Mouse (Mus musculus) heart, adult 2 months (tissue): ENCODE measurements around the gene Slc50a1. TPM values are rescaled to one million over a fixed set of nuclear protein-coding genes. Genes with fewer than 3 reads are reported as not detected.

Experiments
- DNase-seq, 2 experiments: peaks; one replicate each; pipeline ENCODE4 v3.0.0; 2021
- H3K27ac ChIP-seq: fragments of 200-600 bp; 2 replicates; pipeline ENCODE4 v1.8.1; 2022
- H3K27me3 ChIP-seq: fragments of 200-500 bp; 2 replicates; pipeline ENCODE4 v1.6.1; 2012; ENCODE audit warnings: mild to moderate bottlenecking, low read length, inconsistent platforms, mixed read lengths; ENCODE audit not compliant: control insufficient read depth, insufficient read depth
- H3K36me3 ChIP-seq: fragments of 200-500 bp; 2 replicates; pipeline ENCODE4 v1.6.1; 2012; ENCODE audit warnings: low read length, inconsistent platforms; ENCODE audit not compliant: control insufficient read depth, insufficient read depth
- H3K4me1 ChIP-seq: fragments of 200-500 bp; 2 replicates; pipeline ENCODE4 v1.6.1; 2011; ENCODE audit warnings: low read length; ENCODE audit not compliant: control insufficient read depth, insufficient read depth
- H3K4me3 ChIP-seq: fragments of 200-600 bp; 2 replicates; pipeline ENCODE4 v1.8.1; 2022
- H3K79me2 ChIP-seq: fragments of 200-500 bp; replicated peaks from 2 replicates; pipeline ENCODE4 v1.6.1; 2012; ENCODE audit warnings: mild to moderate bottlenecking, inconsistent platforms, low read length, moderate library complexity, mixed read lengths; ENCODE audit not compliant: control insufficient read depth, insufficient read depth
- H3K9ac ChIP-seq: fragments of 200-500 bp; 2 replicates; pipeline ENCODE4 v1.6.1; 2012; ENCODE audit warnings: low read depth, mild to moderate bottlenecking, control low read depth, inconsistent platforms, low read length, mixed read lengths
- CTCF ChIP-seq: fragments of 200-600 bp; IDR thresholded peaks from 2 replicates; pipeline ENCODE4 v1.8.1; 2022; ENCODE audit warnings: antibody characterized with exemption, mild to moderate bottlenecking, moderate library complexity
- EP300 ChIP-seq: fragments of 200-500 bp; IDR thresholded peaks from 2 replicates; pipeline ENCODE4 v1.6.1; 2011; ENCODE audit warnings: low read depth, low read length, control low read depth; ENCODE audit not compliant: insufficient read depth
- POLR2A ChIP-seq: fragments of 200-500 bp; IDR thresholded peaks from 2 replicates; pipeline ENCODE4 v1.6.1; 2011; ENCODE audit warnings: mild to moderate bottlenecking, low read depth, low read length, control low read depth; ENCODE audit not compliant: insufficient read depth
- WGBS: fragments of 180-500 bp; shearing (Covaris S2); methylation state at CpG from one replicate; pipeline ENCODE4 v1.1.7; 2018; 5-methylcytosine and 5-hydroxymethylcytosine counted together
- intact Hi-C: fragments of 180-260 bp; cut with DNase I; formaldehyde crosslinking; loops from one replicate; pipeline ENCODE4 v1.15.1; 2025
- polyA plus RNA-seq: library from polyadenylated mRNA; depleted of rRNA; stranded (reverse); fragments of >200 nt; gene quantifications from 2 replicates; pipeline ENCODE4 v1.2.3, GENCODE M21; 2012
- total RNA-seq, 2 experiments: library from RNA; stranded (reverse); gene quantifications; 2 replicates each; pipeline ENCODE4 v1.2.3; 2021

Slc50a1 gene
- total and polyA plus RNA-seq, 3 experiments = 17.3 to 105 (median 23.3) TPM

- Histone ChIP-seq H3K79me2 (no peaks in the 10 kb centered on the region), H3K4me1 (peaks cover 15% of the 10 kb centered on the region), H3K9ac (no peak overlapping the region), H3K36me3 (no peaks in the 10 kb centered on the region; the same call in 1 of the 2 replicates), H3K4me3 (no peak overlapping the region), H3K27me3 (no peaks in the 10 kb centered on the region), H3K27ac (no peak overlapping the region)
- no peak for TF ChIP-seq POLR2A
- TF ChIP-seq CTCF = no peak
- no peak for TF ChIP-seq EP300
- intact Hi-C loops = no loop called here
- 83% methylated on average over 5 of the region's 5 CpGs for WGBS
- no peak for DNase-seq
Observed at GRCm38 (mm10) chr3:89254994-89255393, 15.4 kb downstream of the Slc50a1 start.

DNA sequence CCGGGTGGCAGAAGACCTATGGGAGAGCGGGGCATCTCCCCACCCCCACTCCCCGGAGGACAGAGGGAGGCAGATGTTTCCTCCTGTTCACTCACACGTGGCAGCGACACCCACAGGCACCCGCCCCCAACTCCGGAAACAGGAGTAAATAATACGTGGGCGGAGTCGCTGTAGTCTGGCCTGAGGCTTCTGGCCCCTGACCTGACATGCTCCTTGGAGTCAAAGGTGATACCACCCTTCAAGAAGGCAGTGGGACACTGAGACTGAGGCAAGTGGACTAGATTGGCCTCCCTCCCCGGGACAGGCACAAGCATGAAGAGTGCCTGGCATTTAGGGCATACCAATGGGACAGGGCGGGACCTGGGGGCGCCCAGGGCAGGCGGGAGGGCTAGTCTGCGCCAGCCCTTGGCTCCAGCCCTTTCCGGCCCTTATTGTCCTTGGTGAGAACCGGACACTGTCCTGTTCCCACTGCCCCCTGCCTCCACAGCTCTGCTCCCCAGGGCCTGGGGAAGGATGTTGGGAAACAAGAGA lies 18.9 kb downstream of the Slc50a1 start:
- H3K9ac ChIP-seq = peak overlapping the region; percentile 66
- WGBS = 4% methylated on average over 17 of the region's 17 CpGs

GRCm38 (mm10) chr3:89250435-89251040 lies 19.8 kb downstream of the Slc50a1 start:
- 10% methylated on average over 7 of the region's 7 CpGs for WGBS
- Histone ChIP-seq H3K27me3 (no peaks in the 10 kb centered on the region), H3K27ac (peak overlapping the region; percentile 94), H3K4me3 (no peak overlapping the region; the same call in 1 of the 2 replicates), H3K36me3 (no peaks in the 10 kb centered on the region; the same call in 1 of the 2 replicates), H3K9ac (no peak overlapping the region), H3K79me2 (no peaks in the 10 kb centered on the region), H3K4me1 (peaks cover 15% of the 10 kb centered on the region)
- DNase-seq = peak; percentile 78 to 81
- intact Hi-C loops = loop anchor here (1.0 to 2.0 kb wide), 4 partner anchors 16 to 58 kb away; no protein-coding TSS in a partner anchor
- TF ChIP-seq EP300 (peak; percentile 93; the same call in 1 of the 2 replicates), POLR2A (peak; percentile 62; the same call in 1 of the 2 replicates), CTCF (peak; percentile 93)

More for the DNA sequence above, 18.9 kb downstream of the Slc50a1 start:
- peak overlapping the region; percentile 94 for H3K27ac ChIP-seq
- DNase-seq = peak; percentile 83 to 88
- TF ChIP-seq CTCF = no peak
- peak; percentile 15; the same call in 1 of the 2 replicates for TF ChIP-seq POLR2A
- TF ChIP-seq EP300 = peak; percentile 85
- peaks cover 14% of the 10 kb centered on the region for H3K4me1 ChIP-seq
- intact Hi-C loops = loop anchor here (1.0 to 2.0 kb wide), 2 partner anchors 15 to 27 kb away; no protein-coding TSS in a partner anchor
- no peaks in the 10 kb centered on the region for H3K79me2 ChIP-seq
- H3K27me3 ChIP-seq = no peaks in the 10 kb centered on the region
- peak overlapping the region; percentile 37 for H3K4me3 ChIP-seq
- H3K36me3 ChIP-seq = no peaks in the 10 kb centered on the region; the same call in 1 of the 2 replicates

GRCm38 (mm10) chr3:89247466-89247865 lies 22.9 kb downstream of the Slc50a1 start:
- no peak overlapping the region for H3K27ac ChIP-seq
- no peaks in the 10 kb centered on the region for H3K27me3 ChIP-seq
- no peaks in the 10 kb centered on the region for H3K79me2 ChIP-seq
- H3K9ac ChIP-seq = no peak overlapping the region
- H3K36me3 ChIP-seq = no peaks in the 10 kb centered on the region; the same call in 1 of the 2 replicates
- no peak for TF ChIP-seq CTCF
- TF ChIP-seq POLR2A = no peak
- no peak for TF ChIP-seq EP300
- intact Hi-C loops = no loop called here
- DNase-seq = no peak
- no peak overlapping the region for H3K4me3 ChIP-seq
- H3K4me1 ChIP-seq = peaks cover 13% of the 10 kb centered on the region
- WGBS = 68% methylated on average over 4 of the region's 4 CpGs

DNA sequence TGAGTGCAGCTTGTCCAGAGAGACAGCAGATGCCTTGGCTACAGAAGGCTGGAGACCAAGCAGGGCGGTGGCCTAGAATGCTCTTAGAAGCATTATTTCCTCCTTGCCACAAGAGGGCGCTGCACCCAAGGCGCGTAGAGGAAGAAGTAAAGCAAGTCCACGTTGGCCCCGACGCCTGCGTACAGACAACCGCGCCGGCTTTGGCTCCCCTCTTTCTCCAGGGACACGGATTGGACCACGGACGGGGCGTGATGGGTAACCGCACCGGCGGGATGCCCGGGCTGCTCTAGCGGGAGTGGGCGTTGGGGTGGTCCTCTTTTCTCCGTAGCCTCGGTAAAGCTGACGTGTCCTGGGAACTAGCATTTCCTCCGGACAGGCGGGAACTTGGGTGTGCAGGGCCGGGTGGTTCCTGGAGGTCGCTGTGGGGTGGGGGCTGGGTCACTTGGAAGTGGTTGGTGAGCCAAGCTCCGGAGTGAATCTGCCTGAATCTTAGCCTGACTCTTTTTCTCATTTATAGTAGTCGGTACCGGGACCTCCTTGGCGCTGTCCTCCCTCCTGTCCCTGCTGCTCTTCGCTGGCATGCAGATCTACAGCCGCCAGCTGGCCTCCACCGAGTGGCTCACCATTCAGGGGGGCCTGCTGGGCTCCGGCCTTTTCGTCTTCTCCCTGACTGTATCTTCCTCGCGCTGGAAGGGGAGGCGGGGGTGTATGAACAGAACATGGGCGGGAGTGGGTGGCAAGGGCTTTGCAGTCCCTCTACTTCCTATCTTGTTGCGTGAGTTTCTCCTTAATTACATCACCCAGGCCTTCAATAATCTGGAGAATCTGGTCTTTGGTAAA lies 23.9 kb downstream of the Slc50a1 start, which contains the start of gene Trim46:
TSS of gene Trim46 (minus strand) at position 49 of the 840 bp plus-strand sequence.
- H3K9ac ChIP-seq = peak within 1 kb of the TSS; percentile 76
- H3K27me3 ChIP-seq = no peaks in the 10 kb centered on the region
- H3K79me2 ChIP-seq = no peaks in the 10 kb centered on the region
- intact Hi-C loops = loop anchor here (1.0 kb wide), 1 partner anchor 36 kb away; no protein-coding TSS in a partner anchor
- H3K36me3 ChIP-seq = no peaks in the 10 kb centered on the region
- peak within 1 kb of the TSS; percentile 93 for H3K27ac ChIP-seq
- TF ChIP-seq CTCF (peak; percentile 100), POLR2A (peak; percentile 73), EP300 (peak; percentile 92)
- H3K4me3 ChIP-seq = peak within 1 kb of the TSS; percentile 97
- peak; percentile 91 for DNase-seq
- peaks cover 9% of the 10 kb centered on the region for H3K4me1 ChIP-seq
- WGBS = under 1% methylated on average over 42 of the region's 42 CpGs
